Mouse (Mus musculus) liver, embryonic 14.5 days (tissue): ENCODE measurements around the gene Abtb2.

ENCODE experiments used
- CTCF ChIP-seq: IDR thresholded peaks from 2 replicates; pipeline ENCODE4 v1.5.1; 2016; ENCODE audit warnings: antibody characterized with exemption, low read depth, control low read depth
- EP300 ChIP-seq: IDR thresholded peaks from 2 replicates; pipeline ENCODE4 v1.6.1; 2016; ENCODE audit warnings: antibody characterized with exemption, low read depth

- TF ChIP-seq EP300 (no peak), CTCF (no peak)
Measured at GRCm38 (mm10) chr2:103710849-103711248, 144.7 kb downstream of the Abtb2 start.
